Mouse (Mus musculus): ENCODE results near the gene Msx2.

- TF ChIP-seq CTCF (IDR thresholded peaks at IDR 0.05; ENCODE audit: low read depth) (peak; percentile 60), EP300 (IDR thresholded peaks at IDR 0.05; ENCODE audit: low read depth) (no peak)
Observed at GRCm38 (mm10) chr13:53461855-53462648, 10.8 kb downstream of the Msx2 start.
